Mouse (Mus musculus): ENCODE results near the gene Edem2.
"Not testable (repeated sequence)": the region's sequence is repeated elsewhere in the genome, so short reads cannot be mapped to it uniquely, and the experiment has no call there.

Edem2 gene

GRCm38 (mm10) chr2:155736936-155737335 lies 7.7 kb upstream of the Edem2 start:
- no peak for DNase-seq (ENCODE audit: low spot score in 2 of 2)

- DNase-seq (ENCODE audit: low spot score in 2 of 2), result not testable (repeated sequence)
These were observed 6.5 kb upstream of the Edem2 start, which contains the start of gene Gm17581 for GRCm38 (mm10) chr2:155735766-155736165. TSS of gene Gm17581 (minus strand) at chr2:155735866.

GRCm38 (mm10) chr2:155735080-155735479 lies 5.8 kb upstream of the Edem2 start:
- no peak for DNase-seq (ENCODE audit: low spot score in 2 of 2)

GRCm38 (mm10) chr2:155728742-155729141 lies 533 bp downstream of the Edem2 start:
- no peak for DNase-seq (ENCODE audit: low spot score in 2 of 2)

- DNase-seq (ENCODE audit: low spot score in 2 of 2), result no peak
These were observed 1.4 kb downstream of the Edem2 start for GRCm38 (mm10) chr2:155727764-155728395.

- no peak for DNase-seq (ENCODE audit: low spot score in 2 of 2)
These were observed 3.0 kb downstream of the Edem2 start for GRCm38 (mm10) chr2:155726302-155726701.

GRCm38 (mm10) chr2:155724526-155724925 lies 4.7 kb downstream of the Edem2 start:
- no peak for DNase-seq (ENCODE audit: low spot score in 2 of 2)

- no peak for DNase-seq (ENCODE audit: low spot score in 2 of 2)
These were observed 5.2 kb downstream of the Edem2 start for GRCm38 (mm10) chr2:155724036-155724435.

- DNase-seq (ENCODE audit: low spot score in 2 of 2), result no peak
These were observed 8.7 kb downstream of the Edem2 start for GRCm38 (mm10) chr2:155720585-155720984.

- DNase-seq (ENCODE audit: low spot score in 2 of 2), result peak; percentile 16 to 59
These were observed 11.9 kb downstream of the Edem2 start for GRCm38 (mm10) chr2:155717082-155717990.

GRCm38 (mm10) chr2:155710557-155710956 lies 18.7 kb downstream of the Edem2 start:
- DNase-seq (ENCODE audit: low spot score in 2 of 2), result no peak

GRCm38 (mm10) chr2:155707251-155707650 lies 22.0 kb downstream of the Edem2 start:
- peak in 1 of 2 experiments; percentile 69 for DNase-seq (ENCODE audit: low spot score in 2 of 2)

GRCm38 (mm10) chr2:155703630-155704029 lies 25.6 kb downstream of the Edem2 start:
- no peak for DNase-seq (ENCODE audit: low spot score in 2 of 2)

GRCm38 (mm10) chr2:155701399-155701919 lies 27.8 kb downstream of the Edem2 start:
- no peak for DNase-seq (ENCODE audit: low spot score in 2 of 2)

GRCm38 (mm10) chr2:155698443-155698842 lies 30.8 kb downstream of the Edem2 start:
- not testable (repeated sequence) for DNase-seq (ENCODE audit: low spot score in 2 of 2)

- DNase-seq (ENCODE audit: low spot score in 2 of 2), result no peak
These were observed 32.4 kb downstream of the Edem2 start for GRCm38 (mm10) chr2:155696851-155697250.

GRCm38 (mm10) chr2:155696091-155696558 lies 33.1 kb downstream of the Edem2 start:
- DNase-seq (ENCODE audit: low spot score in 2 of 2), result peak; percentile 80 to 85

GRCm38 (mm10) chr2:155695316-155695715 lies 34.0 kb downstream of the Edem2 start:
- DNase-seq (ENCODE audit: low spot score in 2 of 2), result no peak

- no peak for DNase-seq (ENCODE audit: low spot score in 2 of 2)
These were observed 34.7 kb downstream of the Edem2 start for GRCm38 (mm10) chr2:155694564-155694963.

GRCm38 (mm10) chr2:155693136-155693535 lies 36.1 kb downstream of the Edem2 start:
- no peak for DNase-seq (ENCODE audit: low spot score in 2 of 2)

- peak; percentile 96 to 99 for DNase-seq (ENCODE audit: low spot score in 2 of 2)
These were observed 37.4 kb downstream of the Edem2 start, which contains the start of gene Trpc4ap for GRCm38 (mm10) chr2:155691723-155692493. TSS of gene Trpc4ap (minus strand) at chr2:155692384.

- DNase-seq (ENCODE audit: low spot score in 2 of 2), result no peak
These were observed 37.9 kb downstream of the Edem2 start for GRCm38 (mm10) chr2:155691336-155691722.
